Mouse (Mus musculus) heart, postnatal 0 days (tissue): ENCODE measurements around the gene Lrg1. TPM values are rescaled to one million over a fixed set of nuclear protein-coding genes. Genes with fewer than 3 reads are reported as not detected.

Source experiments
- ATAC-seq: fragments of 200-750 bp; cut with Nextera tagmentation; 2 replicates; pipeline ENCODE4 v1.8.0; 2017; ENCODE audit warnings: low read depth, moderate number of reproducible peaks, moderate library complexity; ENCODE audit not compliant: insufficient read depth
- DNase-seq: peaks from one replicate; pipeline ENCODE4 v3.0.0-alpha.2; 2016; ENCODE audit warnings: low spot score
- H3K27ac ChIP-seq: fragments of 300-500 bp; sonication (generic); 2 replicates; pipeline ENCODE4 v1.5.1; 2014; ENCODE audit warnings: low read depth, mild to moderate bottlenecking
- H3K27me3 ChIP-seq: fragments of 300-500 bp; sonication (generic); 2 replicates; pipeline ENCODE4 v1.6.1; 2014; ENCODE audit warnings: low read length, mixed read lengths; ENCODE audit not compliant: control insufficient read depth, insufficient read depth
- H3K36me3 ChIP-seq: fragments of 300-500 bp; sonication (generic); replicated peaks from 2 replicates; pipeline ENCODE4 v1.6.1; 2014; ENCODE audit warnings: low read length, mixed read lengths; ENCODE audit not compliant: control insufficient read depth, insufficient read depth
- H3K4me1 ChIP-seq: fragments of 300-500 bp; sonication (generic); 2 replicates; pipeline ENCODE4 v1.6.1; 2014; ENCODE audit warnings: antibody characterized with exemption; ENCODE audit not compliant: control insufficient read depth, insufficient read depth
- H3K4me2 ChIP-seq: fragments of 300-500 bp; sonication (generic); 2 replicates; pipeline ENCODE4 v1.6.1; 2014; ENCODE audit warnings: low read depth, mild to moderate bottlenecking, low read length, moderate library complexity
- H3K4me3 ChIP-seq: fragments of 300-500 bp; sonication (generic); 2 replicates; pipeline ENCODE4 v1.5.1; 2014; ENCODE audit warnings: low read depth, low read length
- H3K9ac ChIP-seq: fragments of 300-500 bp; sonication (generic); replicated peaks from 2 replicates; pipeline ENCODE4 v1.6.1; 2014; ENCODE audit warnings: low read depth, low read length, mixed read lengths
- H3K9me3 ChIP-seq: fragments of 300-500 bp; sonication (generic); replicated peaks from 2 replicates; pipeline ENCODE4 v1.6.1; 2016; ENCODE audit warnings: low read length; ENCODE audit not compliant: control insufficient read depth
- CTCF ChIP-seq: IDR thresholded peaks from 2 replicates; pipeline ENCODE4 v1.5.1; 2016; ENCODE audit warnings: antibody characterized with exemption, control low read depth, low read depth
- EP300 ChIP-seq: IDR thresholded peaks from 2 replicates; pipeline ENCODE4 v1.6.1; 2016; ENCODE audit warnings: antibody characterized with exemption, low read depth
- WGBS: fragments of 180-500 bp; shearing (Covaris S2); extraction: QIAGEN DNeasy Blood & Tissue Kit; methylation state at CpG from one replicate; pipeline ENCODE4 v1.1.7; 2014; 5-methylcytosine and 5-hydroxymethylcytosine counted together
- polyA plus RNA-seq: library from polyadenylated mRNA; unstranded; fragments of >200 nt; fragmentation: Nextera tagmentation; extraction: Ambion mirVana; gene quantifications from 2 replicates; pipeline ENCODE4 v1.2.1, GENCODE M21; 2015
- total RNA-seq: library from RNA; depleted of rRNA; stranded (reverse); fragments of >200 nt; gene quantifications from 2 replicates; pipeline ENCODE4 v1.2.3, GENCODE M21; 2014; ENCODE audit warnings: low replicate concordance

Lrg1 gene
- total and polyA plus RNA-seq, 2 experiments from 2014 or later: 4.5 to 9.0 TPM

DNA sequence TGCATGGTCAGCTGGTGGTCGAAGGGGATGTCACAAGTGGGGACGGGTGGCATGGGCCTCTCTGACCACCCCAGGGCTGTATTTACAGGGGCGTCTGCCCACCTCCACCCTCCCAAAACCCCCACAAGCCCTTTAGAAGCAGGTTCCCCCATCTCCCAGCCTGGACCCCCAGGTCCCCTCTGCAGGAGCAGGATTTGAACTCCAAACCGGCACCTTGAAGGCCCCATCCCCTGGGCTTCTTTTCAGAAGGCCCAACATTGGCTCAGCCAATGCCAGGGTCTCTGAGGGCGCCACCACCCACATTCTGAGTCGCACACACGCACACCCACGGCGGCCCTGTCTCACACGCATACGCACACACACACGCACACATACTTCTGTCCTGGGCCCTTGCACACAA is 1.4 kb upstream of the Lrg1 start:
- Histone ChIP-seq H3K4me3 (no peak overlapping the region), H3K9ac (no peak overlapping the region), H3K27ac (no peak overlapping the region), H3K36me3 (no peaks in the 10 kb centered on the region), H3K4me2 (no peak overlapping the region), H3K27me3 (peaks cover 14% of the 10 kb centered on the region), H3K9me3 (peaks cover 8% of the 10 kb centered on the region), H3K4me1 (0 out of 2 replicates have a peak, but pooled peaks cover 8% of the 10 kb centered on the region)
- 88% methylated on average over 12 of the region's 12 CpGs for WGBS
- TF ChIP-seq EP300 (no peak), CTCF (no peak)
- no peak for ATAC-seq
- DNase-seq: no peak

DNA sequence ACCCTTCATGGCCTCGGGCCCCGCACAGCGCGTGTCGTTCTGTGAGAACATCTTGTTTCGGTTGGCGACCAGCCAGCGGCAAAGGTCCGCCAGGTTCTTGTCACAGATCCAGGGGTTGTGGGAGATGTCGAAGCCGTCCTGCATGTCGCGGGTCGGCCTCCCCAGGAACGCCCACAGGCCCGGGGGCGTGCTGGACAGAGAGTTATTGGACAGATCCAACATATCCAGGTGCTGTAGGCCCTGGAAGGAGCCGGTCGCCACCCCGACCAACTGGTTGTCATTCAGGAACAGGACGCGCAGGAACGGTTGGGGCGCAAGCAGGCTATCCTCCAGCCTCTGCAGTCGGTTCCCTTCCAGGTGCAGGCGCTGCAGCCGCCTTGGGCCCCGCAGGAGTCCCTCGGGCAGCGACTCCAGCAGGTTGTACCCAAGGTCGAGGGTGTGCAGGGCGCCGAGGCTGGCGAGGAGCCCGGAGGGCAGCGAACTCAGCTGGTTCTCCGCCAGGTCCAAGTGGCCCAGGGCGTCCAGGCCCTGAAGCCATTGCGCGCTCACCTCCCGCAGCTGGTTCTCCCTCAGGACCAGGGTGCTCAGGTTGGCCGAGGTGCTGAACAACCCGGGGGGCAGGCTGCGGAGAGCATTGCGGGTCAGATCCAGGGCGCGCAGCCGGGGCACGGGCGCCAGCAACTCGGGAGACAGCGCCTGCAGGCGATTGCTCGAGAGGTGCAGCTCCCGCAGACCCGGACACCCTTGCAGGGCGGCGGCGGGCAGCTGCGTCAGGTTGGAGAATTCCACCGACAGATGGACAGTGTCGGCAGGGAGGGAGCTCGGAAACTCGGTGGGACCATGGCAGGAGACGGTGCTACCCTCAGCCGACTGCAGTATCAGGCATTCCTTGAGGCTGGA is 1.6 kb downstream of the Lrg1 start:
- TF ChIP-seq EP300: no peak
- no peak for TF ChIP-seq CTCF
- peak; percentile 31 for ATAC-seq
- peaks cover 14% of the 10 kb centered on the region for H3K27me3 ChIP-seq
- 3% methylated on average over 66 of the region's 66 CpGs for WGBS
- peak overlapping the region; percentile 32 for H3K27ac ChIP-seq
- H3K9ac ChIP-seq: peak overlapping the region; percentile 47
- no peaks in the 10 kb centered on the region for H3K36me3 ChIP-seq
- DNase-seq: no peak
- peak overlapping the region; percentile 61 for H3K4me2 ChIP-seq
- peak overlapping the region; percentile 39 for H3K4me3 ChIP-seq
- peaks cover 8% of the 10 kb centered on the region for H3K9me3 ChIP-seq
- H3K4me1 ChIP-seq: peaks cover 15% of the 10 kb centered on the region; the same call in 1 of the 2 replicates

DNA sequence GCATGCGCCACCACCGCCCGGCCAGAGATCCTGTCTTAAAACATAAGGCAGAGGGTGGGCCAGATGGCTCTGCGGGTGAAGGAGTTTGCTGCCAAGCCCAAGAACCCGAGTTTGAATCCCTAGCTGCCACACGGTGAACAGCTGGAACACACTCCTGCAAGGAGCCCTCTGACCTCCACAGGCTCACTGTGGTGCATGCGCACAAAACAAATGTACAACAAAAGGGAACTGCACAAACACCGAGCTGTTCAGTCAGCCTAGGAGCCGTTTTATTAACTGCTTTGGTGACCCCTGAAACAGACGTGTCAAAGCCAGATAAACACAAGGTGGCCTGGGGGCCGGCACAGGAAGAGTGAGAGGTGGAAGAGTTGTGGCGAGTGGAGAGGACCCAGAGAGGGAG is 2.4 kb downstream of the Lrg1 start:
- H3K9ac ChIP-seq: no peak overlapping the region
- DNase-seq (peak; percentile 49), ATAC-seq (no peak; the same call in 1 of the 2 replicates)
- H3K9me3 ChIP-seq: peaks cover 8% of the 10 kb centered on the region
- TF ChIP-seq EP300: no peak
- TF ChIP-seq CTCF: no peak
- no peak overlapping the region for H3K4me3 ChIP-seq
- WGBS: 37% methylated on average over 12 of the region's 12 CpGs
- peak overlapping the region; percentile 61 for H3K4me2 ChIP-seq
- H3K27me3 ChIP-seq: peaks cover 14% of the 10 kb centered on the region
- no peaks in the 10 kb centered on the region for H3K36me3 ChIP-seq
- H3K4me1 ChIP-seq: peaks cover 15% of the 10 kb centered on the region; the same call in 1 of the 2 replicates
- H3K27ac ChIP-seq: peak overlapping the region; percentile 32

DNA sequence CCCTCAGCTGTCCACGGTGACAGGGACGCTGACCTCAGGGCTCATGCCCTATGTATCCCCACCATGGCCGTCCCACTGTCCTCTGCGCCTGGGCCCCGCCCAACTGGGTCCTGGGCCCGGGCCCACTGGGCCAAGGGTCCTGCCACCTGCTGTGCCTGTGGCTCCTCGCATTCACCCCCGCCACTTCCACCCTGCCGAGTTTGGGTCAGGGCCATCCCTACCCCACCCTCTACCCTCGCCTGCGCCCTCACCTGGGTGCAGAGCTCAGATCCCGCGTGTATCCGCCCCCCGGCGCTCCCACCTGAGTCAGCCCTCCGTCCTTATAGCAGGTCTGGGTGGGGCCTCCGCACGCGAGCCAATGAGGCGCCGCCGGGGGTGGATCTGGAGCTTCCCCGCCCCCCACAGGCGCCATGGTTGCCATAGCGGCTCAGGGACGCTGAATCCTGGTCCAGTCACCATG is 4.5 kb downstream of the Lrg1 start, which contains the start of gene Plin5:
Plin5 (minus strand) TSS at position 346 of the 460 bp plus-strand sequence.
- Histone ChIP-seq H3K27me3 (peaks cover 7% of the 10 kb centered on the region), H3K36me3 (no peaks in the 10 kb centered on the region), H3K4me1 (peaks cover 15% of the 10 kb centered on the region; the same call in 1 of the 2 replicates), H3K9ac (peak within 1 kb of the TSS; percentile 1; the same call in 1 of the 2 replicates), H3K4me3 (peak within 1 kb of the TSS; percentile 41), H3K27ac (no peak within 1 kb of the TSS), H3K4me2 (peak within 1 kb of the TSS; percentile 60), H3K9me3 (peaks cover 2% of the 10 kb centered on the region)
- peak; percentile 76 for ATAC-seq
- DNase-seq: peak; percentile 51
- 1% methylated on average over 27 of the region's 27 CpGs for WGBS
- TF ChIP-seq CTCF: no peak
- TF ChIP-seq EP300: no peak

DNA sequence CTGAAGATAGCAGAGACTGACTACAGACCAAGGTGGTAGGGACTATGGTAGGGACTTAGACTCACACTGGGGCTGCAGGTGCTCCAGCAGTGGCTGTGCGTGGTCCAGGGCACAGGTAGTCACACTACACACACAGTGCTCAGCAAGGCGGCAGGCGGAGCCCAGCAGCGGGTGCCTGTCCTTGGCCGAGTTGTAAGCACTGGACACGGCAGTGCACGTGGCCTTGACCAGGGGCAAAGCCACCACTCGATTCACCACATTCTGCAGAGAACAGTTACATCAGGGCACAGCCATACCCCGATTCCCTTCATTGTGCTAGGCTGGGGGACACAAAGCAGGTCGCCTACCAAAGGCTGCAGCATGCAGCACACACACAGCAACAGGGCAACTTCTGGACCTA is 5.6 kb downstream of the Lrg1 start:
- H3K9ac ChIP-seq: no peak overlapping the region

More for the DNA sequence above, 5.6 kb downstream of the Lrg1 start:
- 67% methylated on average over 10 of the region's 10 CpGs for WGBS
- no peak for ATAC-seq
- H3K36me3 ChIP-seq: no peaks in the 10 kb centered on the region
- H3K4me2 ChIP-seq: no peak overlapping the region
- DNase-seq: no peak
- H3K9me3 ChIP-seq: no peaks in the 10 kb centered on the region
- H3K4me3 ChIP-seq: no peak overlapping the region
- TF ChIP-seq CTCF (no peak), EP300 (no peak)
- H3K27me3 ChIP-seq: peaks cover 5% of the 10 kb centered on the region
- no peak overlapping the region for H3K27ac ChIP-seq
- peaks cover 15% of the 10 kb centered on the region; the same call in 1 of the 2 replicates for H3K4me1 ChIP-seq
